Mouse (Mus musculus) intestine, embryonic 16.5 days (tissue): ENCODE results near the gene Rab10. TPM values are rescaled to one million over a fixed set of nuclear protein-coding genes. Genes with fewer than 3 reads are reported as not detected.
"Not testable (repeated sequence)": the region's sequence is repeated elsewhere in the genome, so short reads cannot be mapped to it uniquely, and the experiment has no call there.

Experiments used
- ATAC-seq: fragments of 200-750 bp; cut with Nextera tagmentation; 2 replicates; pipeline ENCODE4 v1.8.0; 2017; ENCODE audit warnings: moderate TSS enrichment, moderate library complexity
- H3K27ac ChIP-seq: fragments of 300-500 bp; sonication (generic); 2 replicates; pipeline ENCODE4 v1.5.1; 2014; ENCODE audit warnings: mild to moderate bottlenecking, low read length
- H3K27me3 ChIP-seq: fragments of 300-500 bp; sonication (generic); replicated peaks from 2 replicates; pipeline ENCODE4 v1.6.1; 2014; ENCODE audit warnings: low read length, control low read depth, mixed read lengths; ENCODE audit not compliant: control insufficient read depth, insufficient read depth
- H3K36me3 ChIP-seq: fragments of 300-500 bp; sonication (generic); 2 replicates; pipeline ENCODE4 v1.6.1; 2014; ENCODE audit warnings: low read length, control low read depth; ENCODE audit not compliant: control insufficient read depth, insufficient read depth
- H3K4me1 ChIP-seq: fragments of 300-500 bp; sonication (generic); 2 replicates; pipeline ENCODE4 v1.6.1; 2014; ENCODE audit warnings: low read length, control low read depth, mixed read lengths; ENCODE audit not compliant: control insufficient read depth, insufficient read depth
- H3K4me2 ChIP-seq: fragments of 300-500 bp; sonication (generic); 2 replicates; pipeline ENCODE4 v1.6.1; 2014; ENCODE audit warnings: low read depth, low read length, control low read depth
- H3K4me3 ChIP-seq: fragments of 300-500 bp; sonication (generic); 2 replicates; pipeline ENCODE4 v1.5.1; 2014; ENCODE audit warnings: mild to moderate bottlenecking, low read length
- H3K9ac ChIP-seq: fragments of 300-500 bp; sonication (generic); 2 replicates; pipeline ENCODE4 v1.6.1; 2014; ENCODE audit warnings: low read depth, low read length
- H3K9me3 ChIP-seq: fragments of 300-500 bp; sonication (generic); 2 replicates; pipeline ENCODE4 v1.6.1; 2016; ENCODE audit warnings: low read length, control low read depth; ENCODE audit not compliant: control insufficient read depth
- whole genome bisulfite sequencing: fragments of 180-500 bp; shearing (Covaris S2); extraction: QIAGEN DNeasy Blood & Tissue Kit; methylation state at CpG from one replicate; pipeline ENCODE4 v1.1.7; 2014; 5-methylcytosine and 5-hydroxymethylcytosine counted together
- polyA plus RNA-seq: library from polyadenylated mRNA; unstranded; fragments of >200 nt; fragmentation: Nextera tagmentation; extraction: Ambion mirVana; gene quantifications from 2 replicates; pipeline ENCODE4 v1.2.1, GENCODE M21; 2015

Rab10 gene
- polyA plus RNA-seq, 1 experiment from 2014 or later = 52.9 TPM

GRCm38 (mm10) chr12:3308541-3309241, 1.1 kb downstream of the Rab10 start:
- WGBS = 2% methylated on average over 19 of the region's 19 CpGs
- ATAC-seq = no peak

DNA sequence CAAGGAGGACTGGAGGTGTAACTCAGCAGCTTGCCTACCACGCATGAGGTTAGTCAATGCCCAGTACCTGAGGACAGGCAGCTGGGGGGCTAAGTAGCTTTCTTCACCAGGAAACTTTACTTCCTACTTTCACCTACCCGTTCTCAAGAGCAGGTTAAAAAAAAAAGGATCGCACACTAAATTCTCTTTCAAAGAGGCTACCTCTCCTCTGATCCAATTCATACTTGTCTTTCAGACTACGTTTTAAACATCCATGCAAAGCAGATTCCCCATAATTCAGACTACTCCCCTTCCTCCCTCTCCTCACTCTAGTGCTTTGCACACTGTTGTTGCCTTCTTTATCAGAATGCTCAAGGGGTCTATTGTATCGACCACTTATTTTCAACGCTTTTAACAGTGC, 2.2 kb downstream of the Rab10 start:
- Histone ChIP-seq H3K36me3 (no peaks in the 10 kb centered on the region), H3K9ac (peak overlapping the region; percentile 89), H3K4me3 (peak overlapping the region; percentile 91), H3K27me3 (no peaks in the 10 kb centered on the region), H3K4me1 (peaks cover 8% of the 10 kb centered on the region), H3K9me3 (no peaks in the 10 kb centered on the region), H3K4me2 (peak overlapping the region; percentile 84), H3K27ac (no peak overlapping the region)
- WGBS = 23% methylated on average over 6 of the region's 6 CpGs
- no peak for ATAC-seq

More at GRCm38 (mm10) chr12:3308541-3309241, 1.1 kb downstream of the Rab10 start:
- Histone ChIP-seq H3K4me1 (peaks cover 8% of the 10 kb centered on the region), H3K27ac (peak overlapping the region; percentile 99), H3K4me3 (peak overlapping the region; percentile 91), H3K9me3 (no peaks in the 10 kb centered on the region), H3K36me3 (no peaks in the 10 kb centered on the region), H3K27me3 (no peaks in the 10 kb centered on the region), H3K9ac (peak overlapping the region; percentile 89), H3K4me2 (peak overlapping the region; percentile 84)

- Histone ChIP-seq H3K9me3 (no peaks in the 10 kb centered on the region), H3K27me3 (no peaks in the 10 kb centered on the region), H3K27ac (no peak overlapping the region), H3K4me3 (no peak overlapping the region), H3K4me1 (peaks cover 8% of the 10 kb centered on the region), H3K36me3 (no peaks in the 10 kb centered on the region), H3K9ac (no peak overlapping the region), H3K4me2 (no peak overlapping the region)
- WGBS = 91% methylated on average over 2 of the region's 2 CpGs
- no peak for ATAC-seq
Measured at GRCm38 (mm10) chr12:3305238-3305637, 4.5 kb downstream of the Rab10 start.

DNA sequence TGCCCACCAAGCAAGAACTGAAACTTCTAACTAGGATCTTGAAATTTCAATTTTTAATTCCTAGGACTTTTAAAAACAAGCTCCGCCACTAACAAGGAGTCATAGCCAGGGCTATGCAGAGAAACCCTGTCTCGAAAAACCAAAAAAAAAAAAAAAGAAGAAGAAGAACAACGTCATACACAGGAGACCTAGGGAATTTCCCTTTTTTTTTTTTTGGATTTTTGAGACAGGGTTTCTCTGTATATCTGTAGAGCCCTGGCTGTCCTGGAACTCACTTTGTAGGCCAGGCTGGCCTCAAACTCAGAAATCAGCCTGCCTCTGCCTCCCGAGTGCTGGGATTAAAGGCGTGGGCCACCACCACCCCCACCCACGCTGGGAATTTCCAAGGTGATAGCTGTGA, 12.1 kb downstream of the Rab10 start:
- not testable (repeated sequence) for H3K36me3 ChIP-seq, H3K9ac ChIP-seq, H3K4me2 ChIP-seq, ATAC-seq, H3K4me3 ChIP-seq, H3K4me1 ChIP-seq, H3K27ac ChIP-seq, H3K9me3 ChIP-seq, H3K27me3 ChIP-seq
- 87% methylated on average over 6 of the region's 6 CpGs for WGBS

DNA sequence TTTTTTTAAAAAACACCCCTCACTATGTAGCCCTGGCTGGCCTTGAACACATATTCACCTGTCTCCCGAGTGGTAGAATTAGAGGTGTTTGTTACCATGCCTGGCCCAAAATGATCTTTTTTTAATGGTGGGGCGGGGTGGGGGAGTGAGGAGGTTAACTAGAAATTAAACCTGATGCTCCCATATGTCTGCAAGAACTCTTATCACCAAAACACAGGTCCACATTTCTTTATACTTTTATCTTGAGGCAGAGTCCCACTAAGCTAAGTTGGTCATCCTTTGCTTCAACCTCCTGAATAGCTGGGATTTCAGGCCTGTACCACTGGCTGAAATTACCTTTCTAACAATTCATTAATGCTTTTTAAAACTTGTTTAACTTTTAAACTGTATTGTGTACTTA, 13.7 kb downstream of the Rab10 start:
- Histone ChIP-seq H3K4me2 (no peak overlapping the region), H3K27me3 (no peaks in the 10 kb centered on the region), H3K9me3 (peaks cover 4% of the 10 kb centered on the region; the same call in 1 of the 2 replicates), H3K36me3 (no peaks in the 10 kb centered on the region), H3K4me3 (no peak overlapping the region), H3K4me1 (no peaks in the 10 kb centered on the region), H3K9ac (no peak overlapping the region), H3K27ac (no peak overlapping the region)
- ATAC-seq = no peak
- WGBS = 78% methylated on average over 2 of the region's 2 CpGs

DNA sequence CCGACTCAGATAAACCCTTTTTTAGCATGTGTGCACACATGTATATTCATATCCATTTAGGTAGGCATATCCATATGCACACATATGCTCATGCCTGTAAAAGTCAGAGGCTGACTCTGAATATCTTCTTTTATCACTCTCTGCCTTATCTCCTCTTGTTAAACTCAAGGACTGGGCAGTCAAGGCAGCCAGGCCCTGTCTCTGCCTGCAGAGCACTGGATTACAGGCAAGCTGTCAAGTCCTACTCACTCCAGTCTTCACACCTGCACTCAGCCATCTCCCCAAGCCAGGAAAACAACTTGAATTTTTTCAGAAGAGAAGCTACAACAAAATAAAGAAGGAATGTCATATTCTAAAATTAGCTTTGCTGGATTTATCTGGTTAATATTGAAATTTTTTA, 17.9 kb downstream of the Rab10 start:
- H3K4me2 ChIP-seq = no peak overlapping the region
- WGBS = 92% methylated on average over 1 of the region's 1 CpGs
- no peaks in the 10 kb centered on the region; the same call in 1 of the 2 replicates for H3K36me3 ChIP-seq
- no peaks in the 10 kb centered on the region for H3K27me3 ChIP-seq
- H3K9me3 ChIP-seq = no peaks in the 10 kb centered on the region
- no peak; the same call in 1 of the 2 replicates for ATAC-seq
- no peak overlapping the region for H3K27ac ChIP-seq
- no peak overlapping the region for H3K9ac ChIP-seq
- no peaks in the 10 kb centered on the region for H3K4me1 ChIP-seq
- H3K4me3 ChIP-seq = no peak overlapping the region

- Histone ChIP-seq H3K9ac (no peak overlapping the region), H3K4me2 (no peak overlapping the region), H3K27me3 (no peaks in the 10 kb centered on the region), H3K9me3 (no peaks in the 10 kb centered on the region), H3K27ac (no peak overlapping the region), H3K36me3 (no peaks in the 10 kb centered on the region; the same call in 1 of the 2 replicates), H3K4me1 (no peaks in the 10 kb centered on the region), H3K4me3 (no peak overlapping the region)
- ATAC-seq = peak; percentile 22; the same call in 1 of the 2 replicates
- 87% methylated on average over 4 of the region's 4 CpGs for WGBS
Measured at GRCm38 (mm10) chr12:3291038-3291437, 18.7 kb downstream of the Rab10 start.

- H3K36me3 ChIP-seq = no peaks in the 10 kb centered on the region; the same call in 1 of the 2 replicates
- no peaks in the 10 kb centered on the region for H3K27me3 ChIP-seq
- no peak overlapping the region for H3K9ac ChIP-seq
- H3K4me1 ChIP-seq = no peaks in the 10 kb centered on the region
- no peak overlapping the region for H3K4me2 ChIP-seq
- H3K27ac ChIP-seq = no peak overlapping the region
- no peak overlapping the region for H3K4me3 ChIP-seq
- no peaks in the 10 kb centered on the region for H3K9me3 ChIP-seq
- 96% methylated on average over 1 of the region's 1 CpGs for WGBS
- no peak for ATAC-seq
Measured at GRCm38 (mm10) chr12:3288440-3288839, 21.3 kb downstream of the Rab10 start.

DNA sequence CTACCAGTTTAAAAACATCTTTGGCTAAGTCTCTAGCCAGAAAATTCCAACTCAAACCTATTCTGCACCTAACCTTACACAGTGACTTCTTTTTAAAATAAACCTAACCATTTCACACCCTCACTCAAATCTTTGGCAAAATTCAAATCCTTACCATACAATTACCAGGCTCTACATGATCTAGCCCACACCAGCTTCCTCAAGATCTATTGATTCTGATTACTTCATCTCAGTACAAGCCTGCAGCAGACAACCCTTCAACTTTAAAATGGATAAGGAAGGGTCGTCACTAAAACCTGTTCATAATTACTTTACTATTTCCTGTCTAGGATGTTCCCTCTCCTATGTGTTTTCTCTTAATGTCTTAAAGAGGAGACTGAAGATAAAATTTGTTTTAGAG, 23.9 kb downstream of the Rab10 start:
- H3K4me2 ChIP-seq = no peak overlapping the region
- WGBS = 56% methylated on average over 1 of the region's 1 CpGs
- no peaks in the 10 kb centered on the region; the same call in 1 of the 2 replicates for H3K36me3 ChIP-seq

GRCm38 (mm10) chr12:3285377-3285776, 24.4 kb downstream of the Rab10 start:
- Histone ChIP-seq H3K9me3 (no peaks in the 10 kb centered on the region), H3K4me3 (no peak overlapping the region), H3K36me3 (no peaks in the 10 kb centered on the region), H3K4me1 (no peaks in the 10 kb centered on the region), H3K4me2 (no peak overlapping the region), H3K27me3 (no peaks in the 10 kb centered on the region), H3K27ac (no peak overlapping the region), H3K9ac (no peak overlapping the region)
- no peak for ATAC-seq
- WGBS = 81% methylated on average over 6 of the region's 6 CpGs

More for the DNA sequence above, 23.9 kb downstream of the Rab10 start:
- H3K4me1 ChIP-seq = no peaks in the 10 kb centered on the region
- no peaks in the 10 kb centered on the region for H3K9me3 ChIP-seq
- no peak for ATAC-seq
- no peak overlapping the region for H3K4me3 ChIP-seq
- H3K27me3 ChIP-seq = no peaks in the 10 kb centered on the region
- no peak overlapping the region for H3K9ac ChIP-seq
- no peak overlapping the region for H3K27ac ChIP-seq
